ENCODE assay signal across 22 mouse cellular contexts in genomic region chr11:72491130-72491960, GRCm38 (mm10). TPM values are rescaled to one million over a fixed set of nuclear protein-coding genes. Genes with fewer than 3 reads are reported as not detected.
A peak's percentile ranks its signal among the peaks of the same experiment; 100 is the strongest.
DNase-seq lines count a peak whose midpoint lies in the region; ATAC-seq and TF ChIP-seq lines count a peak whose summit lies in the region.
"Had no signal": no experiment of that assay in that cellular context is flagged by ENCODE, and none has a peak within 500 bp of the region (broad histone marks: within the 10 kb centered on the region; RNA-seq: fewer than 3 reads in every experiment).

No protein-coding gene starts in this region.

- no peaks in the 10 kb centered on the region; the same call in 1 of the 2 replicates for H3K27me3 ChIP-seq in midbrain, postnatal 0 days (ENCODE audit: insufficient read depth, low read length)
- peaks cover 54% of the 10 kb centered on the region for H3K27me3 ChIP-seq in midbrain, embryonic 10.5 days (ENCODE audit: low read depth, poor library complexity, severe bottlenecking)
- no peaks in the 10 kb centered on the region for H3K27me3 ChIP-seq in Patski
- H3K27me3 ChIP-seq: neural tube, embryonic 15.5 days had no signal

- POLR2A ChIA-PET in Patski (lab: Charles Lee) = interaction anchor here (0.7 to 4.4 kb wide), 3 partner anchors 10 to 38 kb away, joined by 3 to 68 read pairs (median 5); no protein-coding TSS in a partner anchor

- no peaks in the 10 kb centered on the region for H3K36me3 ChIP-seq in midbrain, postnatal 0 days (ENCODE audit: insufficient read depth, low read length)
- no peaks in the 10 kb centered on the region for H3K36me3 ChIP-seq in midbrain, embryonic 10.5 days
- H3K36me3 ChIP-seq: embryonic facial prominence, embryonic 15.5 days; limb, embryonic 10.5 days; liver, embryonic 13.5 days; neural tube, embryonic 15.5 days; stomach, embryonic 15.5 days had no signal

- H3K4me2 ChIP-seq in midbrain, postnatal 0 days (ENCODE audit: low read depth, low read length, poor library complexity, severe bottlenecking) = no peak overlapping the region
- H3K4me2 ChIP-seq: embryonic facial prominence, embryonic 15.5 days had no signal

- H3K4me3 ChIP-seq in midbrain, postnatal 0 days (ENCODE audit: low read depth, low read length) = no peak overlapping the region
- no peak overlapping the region for H3K4me3 ChIP-seq in midbrain, embryonic 10.5 days
- H3K4me3 ChIP-seq: embryonic facial prominence, embryonic 15.5 days; forebrain, embryonic 13.5 days; limb, embryonic 10.5 days; liver, embryonic 13.5 days; stomach, embryonic 15.5 days had no signal

- WGBS in midbrain, postnatal 0 days = 65% methylated on average over 15 of the region's 15 CpGs
- 76% methylated on average over 15 of the region's 15 CpGs for WGBS in midbrain, embryonic 10.5 days

- no peaks in the 10 kb centered on the region for H3K9me3 ChIP-seq in midbrain, postnatal 0 days (ENCODE audit: low read length)
- no peaks in the 10 kb centered on the region for H3K9me3 ChIP-seq in midbrain, embryonic 10.5 days (replicated peaks)
- H3K9me3 ChIP-seq: embryonic facial prominence, embryonic 15.5 days; forebrain, embryonic 13.5 days; limb, embryonic 10.5 days; liver, embryonic 13.5 days; neural tube, embryonic 15.5 days; stomach, embryonic 15.5 days had no signal

- in situ Hi-C loops in Patski (cut with MboI; ENCODE audit: low pct_unique_long_range_greater_than_20kb) = loop anchor here (5.0 kb wide), 1 partner anchor 41 kb away; no protein-coding TSS in a partner anchor

- H3K9ac ChIP-seq in midbrain, postnatal 0 days (replicated peaks; ENCODE audit: low read length, poor library complexity, severe bottlenecking) = no peak overlapping the region
- H3K9ac ChIP-seq: embryonic facial prominence, embryonic 15.5 days; forebrain, embryonic 13.5 days; liver, embryonic 13.5 days; neural tube, embryonic 15.5 days; stomach, embryonic 15.5 days had no signal

- intact Hi-C loops in left cerebral cortex, postnatal 25 days (cut with DNase I) = loop anchor here (1.0 to 2.0 kb wide), 2 partner anchors 31 to 75 kb away; no protein-coding TSS in a partner anchor

- no peak overlapping the region for H3K27ac ChIP-seq in midbrain, postnatal 0 days (ENCODE audit: low read depth, low read length)
- H3K27ac ChIP-seq in midbrain, embryonic 10.5 days (replicated peaks) = no peak overlapping the region
- H3K27ac ChIP-seq: embryonic facial prominence, embryonic 15.5 days; forebrain, embryonic 13.5 days; limb, embryonic 10.5 days; liver, embryonic 13.5 days; neural tube, embryonic 15.5 days; stomach, embryonic 15.5 days had no signal

- H3K4me1 ChIP-seq in midbrain, postnatal 0 days (ENCODE audit: insufficient read depth, low read length) = peaks cover 11% of the 10 kb centered on the region; the same call in 1 of the 2 replicates
- peaks cover 37% of the 10 kb centered on the region for H3K4me1 ChIP-seq in midbrain, embryonic 10.5 days

- CTCF ChIA-PET in Patski (lab: Charles Lee) = interaction anchor here (1.2 to 4.2 kb wide), 4 partner anchors 11 to 72 kb away, joined by 3 to 43 read pairs (median 19); no protein-coding TSS in a partner anchor

- DNase-seq in midbrain, postnatal 0 days (ENCODE audit: low spot score) = peak; percentile 40
- no peak for DNase-seq in midbrain, embryonic 10.5 days (ENCODE audit: low spot score)
- peak; percentile 96 for DNase-seq in Patski (ENCODE audit: low read depth, low spot score)
- DNase-seq in left cerebral cortex, postnatal 25 days (ENCODE audit: low spot score in 2 of 2) = peak; percentile 66 to 92
- peak; percentile 73 for DNase-seq in telencephalon, adult 2 months (ENCODE audit: low read depth, low spot score)
- DNase-seq in retina, embryonic 14.5 days (ENCODE audit: low spot score) = no peak
- DNase-seq: cerebellum, adult 11-12 months; gastrocnemius, postnatal 25 days; kidney, postnatal 4 days; liver, embryonic 13.5 days; thymus, postnatal 25 days had no signal

- ATAC-seq in midbrain, postnatal 0 days (ENCODE audit: low FRiP score) = no peak
- peak; percentile 26 for ATAC-seq in Patski
- ATAC-seq in megakaryocyte progenitor cell, adult 5-6 weeks (replicated peaks; ENCODE audit: poor library complexity) = no peak
- ATAC-seq: activated CD4-positive, CD25-positive, alpha-beta regulatory T cell, adult 4 months; forebrain, embryonic 13.5 days; intestine, postnatal 0 days; lung, postnatal 0 days had no signal

- no peak for TF ChIP-seq CTCF in midbrain, postnatal 0 days (IDR thresholded peaks at IDR 0.05)
- TF ChIP-seq CTCF in Patski (IDR thresholded peaks at IDR 0.05) = no peak

RNA-seq across cellular contexts. Expression of gene Spns2, which starts 1.6 kb away (rescaled TPM):
- total RNA-seq in midbrain, postnatal 0 days (2014; rRNA removed) = 46.2 and 56.8 TPM in 2 replicates
- 7.7 TPM in 2 replicates for polyA plus RNA-seq in midbrain, postnatal 0 days (2015; fragmentation: Nextera tagmentation; extraction: Ambion mirVana)
- 2.1 and 2.9 TPM in 2 replicates for polyA plus RNA-seq in midbrain, embryonic 10.5 days (2016; fragmentation: Nextera tagmentation; extraction: Ambion mirVana)
- polyA plus RNA-seq in Patski (2021) = 111 TPM
- total RNA-seq in left cerebral cortex, postnatal 25 days (2021) = 10 to 100 TPM; 58.0 to 58.3 TPM
- 18.0 and 25.8 TPM in 2 replicates for total RNA-seq in megakaryocyte progenitor cell, adult 5-6 weeks (2015)
- total RNA-seq in megakaryocyte progenitor cell, adult 5-6 weeks (2017) = 8.8 and 13.0 TPM in 2 replicates
- polyA plus RNA-seq: activated CD4-positive, CD25-positive, alpha-beta regulatory T cell, adult 4 months had no signal

RNA-seq across cellular contexts. Expression of gene Mybbp1a, which starts 50.2 kb away (rescaled TPM):
- 25.9 and 30.7 TPM in 2 replicates for total RNA-seq in midbrain, postnatal 0 days (2014; rRNA removed)
- polyA plus RNA-seq in midbrain, postnatal 0 days (2015; fragmentation: Nextera tagmentation; extraction: Ambion mirVana) = 50.0 and 50.4 TPM in 2 replicates
- 192 and 236 TPM in 2 replicates for polyA plus RNA-seq in midbrain, embryonic 10.5 days (2016; fragmentation: Nextera tagmentation; extraction: Ambion mirVana)
- polyA plus RNA-seq in Patski (2021) = 184 TPM
- total RNA-seq in left cerebral cortex, postnatal 25 days (2021) = 10 to 100 TPM; 49.4 to 54.6 TPM
- total RNA-seq in megakaryocyte progenitor cell, adult 5-6 weeks (2015) = 255 and 264 TPM in 2 replicates
- total RNA-seq in megakaryocyte progenitor cell, adult 5-6 weeks (2017) = 148 and 164 TPM in 2 replicates

RNA-seq across cellular contexts. Expression of gene Ggt6, which starts 56.0 kb away (rescaled TPM):
- total RNA-seq in midbrain, postnatal 0 days (2014; rRNA removed) = 1.4 TPM in 1 of 2 replicates, not detected in the other
- polyA plus RNA-seq in midbrain, postnatal 0 days (2015; fragmentation: Nextera tagmentation; extraction: Ambion mirVana) = not detected in 2 replicates
- not detected in 2 replicates for polyA plus RNA-seq in midbrain, embryonic 10.5 days (2016; fragmentation: Nextera tagmentation; extraction: Ambion mirVana)
- polyA plus RNA-seq in Patski (2021) = 0.23 TPM
- total RNA-seq in left cerebral cortex, postnatal 25 days (2021) = not detected
- not detected in 2 replicates for total RNA-seq in megakaryocyte progenitor cell, adult 5-6 weeks (2015)
- not detected in 2 replicates for total RNA-seq in megakaryocyte progenitor cell, adult 5-6 weeks (2017)
- polyA plus RNA-seq: activated CD4-positive, CD25-positive, alpha-beta regulatory T cell, adult 4 months; forebrain, embryonic 13.5 days; heart, embryonic 14.5 days; hindbrain, embryonic 11.5 days; liver, embryonic 13.5 days; neural tube, embryonic 15.5 days had no signal

RNA-seq across cellular contexts. Expression of gene Spns3, which starts 59.0 kb away (rescaled TPM):
- total RNA-seq in midbrain, postnatal 0 days (2014; rRNA removed) = 0.22 and 0.24 TPM in 2 replicates
- not detected in 2 replicates for polyA plus RNA-seq in midbrain, postnatal 0 days (2015; fragmentation: Nextera tagmentation; extraction: Ambion mirVana)
- 0.06 TPM in 1 of 2 replicates, not detected in the other for polyA plus RNA-seq in midbrain, embryonic 10.5 days (2016; fragmentation: Nextera tagmentation; extraction: Ambion mirVana)
- polyA plus RNA-seq in Patski (2021) = 7.8 TPM
- under 1 TPM; 0.25 to 0.34 TPM for total RNA-seq in left cerebral cortex, postnatal 25 days (2021)
- 19.4 and 20.5 TPM in 2 replicates for total RNA-seq in megakaryocyte progenitor cell, adult 5-6 weeks (2015)
- total RNA-seq in megakaryocyte progenitor cell, adult 5-6 weeks (2017) = 20.2 and 27.3 TPM in 2 replicates
- polyA plus RNA-seq: forebrain, embryonic 13.5 days; hindbrain, embryonic 11.5 days had no signal

Comparison
In these comparisons a context has a peak if more than half of its experiments do, and no peak if none do; other contexts are left out.
1. DNase-seq: peak in midbrain, postnatal 0 days (single experiment), Patski (single experiment), left cerebral cortex, postnatal 25 days (2 of 2) and telencephalon, adult 2 months (single experiment); none in midbrain, embryonic 10.5 days (single experiment) and retina, embryonic 14.5 days (single experiment).